Comparison of ENCODE assay signal across 19 mouse cellular contexts in genomic region chr4:117655500-117655863, GRCm38 (mm10). TPM values are rescaled to one million over a fixed set of nuclear protein-coding genes. Genes with fewer than 3 reads are reported as not detected.
DNase-seq lines count a peak whose midpoint lies in the region; ATAC-seq and TF ChIP-seq lines count a peak whose summit lies in the region.
"Had no signal": no experiment of that assay in that cellular context is flagged by ENCODE, and none has a peak within 500 bp of the region (broad histone marks: within the 10 kb centered on the region; RNA-seq: fewer than 3 reads in every experiment).

No protein-coding gene starts in this region.

- no peak overlapping the region for H3K27ac ChIP-seq in MEL (ENCODE audit: control insufficient read depth, low read depth, low read length)
- H3K27ac ChIP-seq in forebrain, embryonic 14.5 days (ENCODE audit: low read depth, low read length), result peak overlapping the region; percentile 72
- H3K27ac ChIP-seq in limb, embryonic 11.5 days (replicated peaks; ENCODE audit: low read depth, low read length), result peak overlapping the region; percentile 49; the same call in 1 of the 2 replicates
- H3K27ac ChIP-seq: embryonic facial prominence, embryonic 13.5 days; liver, embryonic 12.5 days; neural tube, embryonic 13.5 days; stomach, embryonic 15.5 days had no signal

- H3K9me3 ChIP-seq in MEL (replicated peaks; ENCODE audit: insufficient read depth, low read length), result no peaks in the 10 kb centered on the region
- no peaks in the 10 kb centered on the region for H3K9me3 ChIP-seq in forebrain, embryonic 14.5 days (replicated peaks; ENCODE audit: control insufficient read depth, low read length)
- H3K9me3 ChIP-seq in limb, embryonic 11.5 days (ENCODE audit: control insufficient read depth, low read length), result no peaks in the 10 kb centered on the region
- H3K9me3 ChIP-seq: embryonic facial prominence, embryonic 13.5 days; G1E; liver, embryonic 12.5 days; neural tube, embryonic 13.5 days; stomach, embryonic 15.5 days had no signal

- WGBS in forebrain, embryonic 14.5 days, result 46% methylated on average over 5 of the region's 5 CpGs
- 12% methylated on average over 5 of the region's 5 CpGs for WGBS in limb, embryonic 11.5 days

- no peak for TF ChIP-seq EP300 in MEL (IDR thresholded peaks at IDR 0.05; ENCODE audit: low read depth in 1 of 2, low read length in 2 of 2)

- no peak overlapping the region for H3K9ac ChIP-seq in MEL (ENCODE audit: control insufficient read depth, low read depth, low read length, poor library complexity, severe bottlenecking)
- no peak overlapping the region for H3K9ac ChIP-seq in forebrain, embryonic 14.5 days (ENCODE audit: low read length)
- H3K9ac ChIP-seq in limb, embryonic 11.5 days (ENCODE audit: low read length), result no peak overlapping the region
- H3K9ac ChIP-seq: embryonic facial prominence, embryonic 13.5 days; liver, embryonic 12.5 days; neural tube, embryonic 13.5 days; stomach, embryonic 15.5 days had no signal

- no peaks in the 10 kb centered on the region for H3K36me3 ChIP-seq in MEL (ENCODE audit: control insufficient read depth in 1 of 2, insufficient read depth in 2 of 2, low read length in 2 of 2)
- no peaks in the 10 kb centered on the region for H3K36me3 ChIP-seq in forebrain, embryonic 14.5 days (ENCODE audit: control insufficient read depth, insufficient read depth, low read length)
- H3K36me3 ChIP-seq in limb, embryonic 11.5 days (ENCODE audit: control insufficient read depth, insufficient read depth, low read length), result no peaks in the 10 kb centered on the region
- H3K36me3 ChIP-seq: neural tube, embryonic 13.5 days had no signal

- no peaks in the 10 kb centered on the region for H3K4me1 ChIP-seq in MEL (ENCODE audit: control insufficient read depth in 1 of 2, insufficient read depth in 2 of 2, low read length in 2 of 2)
- H3K4me1 ChIP-seq in forebrain, embryonic 14.5 days (ENCODE audit: control insufficient read depth, insufficient read depth, low read length), result peaks cover 52% of the 10 kb centered on the region
- H3K4me1 ChIP-seq in limb, embryonic 11.5 days (ENCODE audit: control insufficient read depth, insufficient read depth, low read length), result peaks cover 75% of the 10 kb centered on the region

- H3K79me2 ChIP-seq in MEL (ENCODE audit: control insufficient read depth, insufficient read depth, low read length, poor library complexity), result no peaks in the 10 kb centered on the region

- no peak overlapping the region for H3K4me2 ChIP-seq in forebrain, embryonic 14.5 days (ENCODE audit: low read length)
- H3K4me2 ChIP-seq in limb, embryonic 11.5 days (ENCODE audit: low read depth, severe bottlenecking), result no peak overlapping the region
- H3K4me2 ChIP-seq: embryonic facial prominence, embryonic 13.5 days; liver, embryonic 12.5 days; neural tube, embryonic 13.5 days; stomach, embryonic 15.5 days had no signal

- no peak for TF ChIP-seq CTCF in MEL (IDR thresholded peaks at IDR 0.05 in 2 of 3, conservative IDR thresholded peaks at IDR 0.05 in 1 of 3; ENCODE audit: control insufficient read depth in 1 of 3, insufficient read depth in 1 of 3, low read depth in 2 of 3, low read length in 3 of 3, poor library complexity in 1 of 3, severe bottlenecking in 1 of 3)

- no peak overlapping the region for H3K4me3 ChIP-seq in MEL (ENCODE audit: control insufficient read depth in 1 of 2, insufficient read depth in 1 of 2, low read depth in 2 of 2, low read length in 2 of 2)
- H3K4me3 ChIP-seq in forebrain, embryonic 14.5 days (ENCODE audit: low read depth, low read length), result no peak overlapping the region
- H3K4me3 ChIP-seq in limb, embryonic 11.5 days (ENCODE audit: low read depth, low read length), result no peak overlapping the region
- H3K4me3 ChIP-seq: embryonic facial prominence, embryonic 13.5 days; liver, embryonic 12.5 days; neural tube, embryonic 13.5 days; stomach, embryonic 15.5 days had no signal

- DNase-seq in MEL (ENCODE audit: low read depth, low spot score), result no peak
- DNase-seq in embryo, embryonic 10 days (ENCODE audit: low spot score), result peak; percentile 74
- DNase-seq in forebrain, embryonic 14.5 days (ENCODE audit: low spot score), result peak; percentile 42
- no peak for DNase-seq in limb, embryonic 11.5 days (ENCODE audit: low spot score)
- DNase-seq in kidney, postnatal 4 days, result no peak
- no peak for DNase-seq in right cerebral cortex, postnatal 4 days
- no peak for DNase-seq in layer of hippocampus, postnatal 14 days (ENCODE audit: low spot score in 2 of 2)
- DNase-seq: adrenal gland, postnatal 14 days; cerebellum, postnatal 10 days; gastrocnemius, postnatal 10 days; kidney, postnatal 10 days; retina, postnatal 1 day; spleen, adult 18-20 months had no signal

- TF ChIP-seq POLR2A in MEL (IDR thresholded peaks at IDR 0.05; ENCODE audit: control insufficient read depth in 1 of 2, insufficient read depth in 1 of 2, low read depth in 1 of 2, low read length in 2 of 2, poor library complexity in 1 of 2), result no peak

- ATAC-seq in forebrain, embryonic 14.5 days, result no peak
- ATAC-seq in limb, embryonic 11.5 days (ENCODE audit: insufficient number of reproducible peaks, low FRiP score, low TSS enrichment, low read depth), result no peak
- ATAC-seq: intestine, postnatal 0 days; liver, embryonic 12.5 days had no signal

- no peak for TF ChIP-seq RAD21 in MEL (IDR thresholded peaks at IDR 0.05; ENCODE audit: low read depth, low read length)

- H3K27me3 ChIP-seq in MEL (ENCODE audit: control insufficient read depth in 1 of 2, insufficient read depth in 2 of 2, low read length in 2 of 2), result no peaks in the 10 kb centered on the region
- no peaks in the 10 kb centered on the region for H3K27me3 ChIP-seq in forebrain, embryonic 14.5 days (replicated peaks; ENCODE audit: control insufficient read depth, insufficient read depth, low read length)
- no peaks in the 10 kb centered on the region for H3K27me3 ChIP-seq in limb, embryonic 11.5 days (ENCODE audit: control insufficient read depth, insufficient read depth, low read length)
- H3K27me3 ChIP-seq: embryonic facial prominence, embryonic 13.5 days; liver, embryonic 12.5 days; neural tube, embryonic 13.5 days; stomach, embryonic 15.5 days had no signal

TF ChIP-seq in MEL, 35 proteins besides CTCF, POLR2A, EP300 and RAD21:
- TF ChIP-seq ZNF384 (IDR thresholded peaks at IDR 0.05; ENCODE audit: low read depth, low read length) (no peak), GATA1 (IDR thresholded peaks at IDR 0.05; ENCODE audit: low read depth, low read length) (0 out of 2 replicates have a peak, but pooled peaks have one; percentile 18), ZKSCAN1 (IDR thresholded peaks at IDR 0.05; ENCODE audit: low read depth, low read length) (no peak), MAZ (IDR thresholded peaks at IDR 0.05; ENCODE audit: low read depth, low read length) (no peak)
TF ChIP-seq in MEL: peak in this region for 1.

RNA-seq across cellular contexts. Expression of gene Dmap1, which starts 26.6 kb away (rescaled TPM):
- 44.7 and 45.2 TPM in 2 replicates for total RNA-seq in MEL (2012; rRNA removed)
- 10 to 100 TPM in 1 of 2 experiments, not detected in 1; 69.7 TPM for polyA plus RNA-seq in MEL (2012; ENCODE audit: insufficient read depth in 1 of 2, insufficient read length in 2 of 2, low read depth in 1 of 2, low replicate concordance in 2 of 2, missing spikeins in 1 of 2)
- 94.9 and 97.6 TPM in 2 replicates for polyA plus RNA-seq in forebrain, embryonic 14.5 days (2014; fragmentation: Nextera tagmentation; extraction: Ambion mirVana)
- polyA plus RNA-seq in limb, embryonic 11.5 days (2014; fragmentation: Nextera tagmentation; extraction: Ambion mirVana), result 90.5 and 93.2 TPM in 2 replicates
- total RNA-seq in layer of hippocampus, postnatal 14 days (2021), result 10 to 100 TPM; 31.8 TPM

Comparison
In these comparisons a context has a peak if more than half of its experiments do, and no peak if none do; other contexts are left out.
1. DNase-seq: peak in embryo, embryonic 10 days (single experiment) and forebrain, embryonic 14.5 days (single experiment); none in MEL (single experiment), limb, embryonic 11.5 days (single experiment), kidney, postnatal 4 days (0 of 2), right cerebral cortex, postnatal 4 days (single experiment) and layer of hippocampus, postnatal 14 days (0 of 2).